Mouse (Mus musculus) E14TG2a.4 (cell line): ENCODE results near the gene Tlr8.

Experiments used
- CTCF ChIP-seq: conservative IDR thresholded peaks from 2 replicates; pipeline ENCODE4 v1.5.1; 2014; ENCODE audit warnings: low read length
- NANOG ChIP-seq: IDR thresholded peaks from 2 replicates; pipeline ENCODE4 v1.6.1; 2014; ENCODE audit warnings: borderline replicate concordance, low read length, mixed read lengths

- TF ChIP-seq CTCF = no peak
- TF ChIP-seq NANOG = no peak
Observed at GRCm38 (mm10) chrX:167231150-167231549, 33.0 kb downstream of the Tlr8 start.
